In the genomic region with DNA sequence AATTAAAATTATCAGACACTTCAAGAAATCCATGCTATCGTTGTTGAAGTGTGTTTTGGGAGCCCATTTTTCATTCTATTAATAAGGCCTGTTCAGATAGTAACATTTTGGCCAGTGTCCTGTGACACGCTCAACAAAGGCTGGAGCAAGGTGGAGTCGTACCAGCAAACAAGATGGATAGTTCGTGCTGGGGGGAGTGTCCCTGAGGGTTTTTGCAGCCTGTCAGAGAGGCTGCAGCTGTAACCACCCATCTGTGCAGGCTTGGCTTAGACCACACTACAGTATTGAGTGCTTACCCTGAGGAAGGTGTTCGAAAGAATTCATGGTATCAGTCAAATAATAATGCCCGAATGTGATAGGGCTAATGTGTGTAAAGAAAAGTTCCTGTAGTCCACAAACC, we compare ENCODE assay signal across 14 mouse cellular contexts.
A peak's percentile ranks its signal among the peaks of the same experiment; 100 is the strongest.
DNase-seq lines count a peak whose midpoint lies in the region; ATAC-seq and TF ChIP-seq lines count a peak whose summit lies in the region.
"Had no signal": no experiment of that assay in that cellular context is flagged by ENCODE, and none has a peak within 500 bp of the region (broad histone marks: within the 10 kb centered on the region; RNA-seq: fewer than 3 reads in every experiment).

No protein-coding gene starts in this region.

- no peak for TF ChIP-seq POLR2A in thymus, adult 2 months (IDR thresholded peaks at IDR 0.05; ENCODE audit: control insufficient read depth, extremely low read depth, insufficient read depth, low read length, poor library complexity)

- no peak overlapping the region for H3K4me2 ChIP-seq in hindbrain, embryonic 11.5 days (replicated peaks; ENCODE audit: low read depth, low read length)
- H3K4me2 ChIP-seq: embryonic facial prominence, embryonic 15.5 days; limb, embryonic 12.5 days had no signal

- no peak for TF ChIP-seq CTCF in thymus, adult 2 months (IDR thresholded peaks at IDR 0.05; ENCODE audit: borderline replicate concordance, control insufficient read depth, extremely low read depth, insufficient read depth, low read length, poor library complexity)

- H3K9me3 ChIP-seq in hindbrain, embryonic 11.5 days (ENCODE audit: control insufficient read depth, low read length): no peaks in the 10 kb centered on the region
- no peaks in the 10 kb centered on the region for H3K9me3 ChIP-seq in hindbrain, embryonic 10.5 days
- H3K9me3 ChIP-seq: embryonic facial prominence, embryonic 15.5 days; limb, embryonic 12.5 days had no signal

- H3K4me3 ChIP-seq in hindbrain, embryonic 11.5 days (ENCODE audit: low read depth, low read length): no peak overlapping the region
- no peak overlapping the region for H3K4me3 ChIP-seq in hindbrain, embryonic 10.5 days
- no peak overlapping the region for H3K4me3 ChIP-seq in thymus, adult 2 months (ENCODE audit: control insufficient read depth, insufficient read depth, low read length)
- H3K4me3 ChIP-seq: embryonic facial prominence, embryonic 15.5 days; limb, embryonic 12.5 days had no signal

- no peaks in the 10 kb centered on the region for H3K4me1 ChIP-seq in hindbrain, embryonic 11.5 days (replicated peaks; ENCODE audit: control insufficient read depth, insufficient read depth, low read length)
- peaks cover 1% of the 10 kb centered on the region; the same call in 1 of the 2 replicates for H3K4me1 ChIP-seq in hindbrain, embryonic 10.5 days (replicated peaks)
- H3K4me1 ChIP-seq in thymus, adult 2 months (replicated peaks; ENCODE audit: control insufficient read depth, insufficient read depth, low read length): peaks cover 16% of the 10 kb centered on the region

- DNase-seq in cerebellum, postnatal 14 days: peak; percentile 52 to 63
- no peak for DNase-seq in cerebellum, adult 9-11 months
- DNase-seq in hindbrain, embryonic 11.5 days (ENCODE audit: low spot score): peak; percentile 22
- no peak for DNase-seq in hindbrain, embryonic 10.5 days (ENCODE audit: low spot score)
- peak; percentile 11 for DNase-seq in thymus, adult 2 months
- DNase-seq in thymus, adult 18-20 months: no peak
- no peak for DNase-seq in Muller cell, postnatal 12 days (ENCODE audit: inconsistent ontology term)
- DNase-seq: adrenal gland, adult 2 months; kidney, adult 18-20 months; kidney, postnatal 4 days; thymus, postnatal 25 days had no signal

- no peaks in the 10 kb centered on the region for H3K36me3 ChIP-seq in hindbrain, embryonic 11.5 days (ENCODE audit: control insufficient read depth, insufficient read depth, low read length)
- H3K36me3 ChIP-seq in hindbrain, embryonic 10.5 days: no peaks in the 10 kb centered on the region
- H3K36me3 ChIP-seq in thymus, adult 2 months (ENCODE audit: control insufficient read depth, insufficient read depth, low read length): no peaks in the 10 kb centered on the region
- H3K36me3 ChIP-seq: embryonic facial prominence, embryonic 15.5 days had no signal

- no peaks in the 10 kb centered on the region for H3K27me3 ChIP-seq in hindbrain, embryonic 11.5 days (ENCODE audit: control insufficient read depth, insufficient read depth, low read length)
- H3K27me3 ChIP-seq in hindbrain, embryonic 10.5 days (ENCODE audit: insufficient read depth, poor library complexity, severe bottlenecking): no peaks in the 10 kb centered on the region
- H3K27me3 ChIP-seq in thymus, adult 2 months (ENCODE audit: control insufficient read depth, insufficient read depth, low read length): no peaks in the 10 kb centered on the region
- H3K27me3 ChIP-seq: embryonic facial prominence, embryonic 15.5 days; limb, embryonic 12.5 days had no signal

- H3K9ac ChIP-seq in hindbrain, embryonic 11.5 days (ENCODE audit: low read depth, low read length): no peak overlapping the region
- H3K9ac ChIP-seq: embryonic facial prominence, embryonic 15.5 days; limb, embryonic 12.5 days had no signal

- 68% methylated on average over 6 of the region's 6 CpGs for WGBS in hindbrain, embryonic 11.5 days
- WGBS in hindbrain, embryonic 10.5 days: 83% methylated on average over 6 of the region's 6 CpGs
- 87% methylated on average over 6 of the region's 6 CpGs for WGBS in thymus, adult 2 months

- no peak overlapping the region for H3K27ac ChIP-seq in hindbrain, embryonic 11.5 days (ENCODE audit: low read depth, low read length)
- H3K27ac ChIP-seq in hindbrain, embryonic 10.5 days: no peak overlapping the region
- H3K27ac ChIP-seq in thymus, adult 2 months (ENCODE audit: control insufficient read depth, insufficient read depth, low read length): no peak overlapping the region
- H3K27ac ChIP-seq: embryonic facial prominence, embryonic 15.5 days; limb, embryonic 12.5 days had no signal

- peak; percentile 78; the same call in 1 of the 2 replicates for ATAC-seq in hindbrain, embryonic 11.5 days (ENCODE audit: low FRiP score)
- no peak for ATAC-seq in inflammation-experienced regulatory T-cells, adult 6 months

Comparison
In these comparisons a context has a peak if more than half of its experiments do, and no peak if none do; other contexts are left out.
1. DNase-seq: peak in cerebellum, postnatal 14 days (2 of 2), hindbrain, embryonic 11.5 days (single experiment) and thymus, adult 2 months (single experiment); none in cerebellum, adult 9-11 months (single experiment), hindbrain, embryonic 10.5 days (single experiment), thymus, adult 18-20 months (0 of 2) and Muller cell, postnatal 12 days (single experiment).